Mouse (Mus musculus) liver, embryonic 15.5 days (tissue): ENCODE measurements around the gene Cux2. TPM values are rescaled to one million over a fixed set of nuclear protein-coding genes. Genes with fewer than 3 reads are reported as not detected.

Source experiments
- ATAC-seq: fragments of 200-750 bp; cut with Nextera tagmentation; 2 replicates; pipeline ENCODE4 v1.8.0; 2017; ENCODE audit warnings: moderate number of reproducible peaks, mild to moderate bottlenecking, moderate library complexity; ENCODE audit not compliant: insufficient read depth
- H3K27ac ChIP-seq: fragments of 300-500 bp; sonication (generic); replicated peaks from 2 replicates; pipeline ENCODE4 v1.5.1; 2015; ENCODE audit warnings: mild to moderate bottlenecking, inconsistent platforms
- H3K27me3 ChIP-seq: fragments of 300-500 bp; sonication (generic); 2 replicates; pipeline ENCODE4 v1.6.1; 2015; ENCODE audit warnings: mild to moderate bottlenecking, inconsistent platforms
- H3K36me3 ChIP-seq: fragments of 300-500 bp; sonication (generic); replicated peaks from 2 replicates; pipeline ENCODE4 v1.6.1; 2015; ENCODE audit warnings: moderate library complexity, mild to moderate bottlenecking, inconsistent platforms
- H3K4me1 ChIP-seq: fragments of 300-500 bp; sonication (generic); replicated peaks from 2 replicates; pipeline ENCODE4 v1.6.1; 2015; ENCODE audit warnings: inconsistent platforms
- H3K4me2 ChIP-seq: fragments of 300-500 bp; sonication (generic); 2 replicates; pipeline ENCODE4 v1.6.1; 2015; ENCODE audit warnings: moderate library complexity, mild to moderate bottlenecking, inconsistent platforms
- H3K4me3 ChIP-seq: fragments of 300-500 bp; sonication (generic); replicated peaks from 2 replicates; pipeline ENCODE4 v1.5.1; 2015; ENCODE audit warnings: mild to moderate bottlenecking, inconsistent platforms
- H3K9ac ChIP-seq: fragments of 300-500 bp; sonication (generic); 2 replicates; pipeline ENCODE4 v1.6.1; 2015; ENCODE audit warnings: moderate library complexity, mild to moderate bottlenecking, inconsistent platforms
- H3K9me3 ChIP-seq: fragments of 300-500 bp; sonication (generic); replicated peaks from 2 replicates; pipeline ENCODE4 v1.6.1; 2016; ENCODE audit warnings: inconsistent platforms
- whole genome bisulfite sequencing: fragments of 180-500 bp; shearing (Covaris S2); methylation state at CpG from one replicate; pipeline ENCODE4 v1.1.7; 2015; ENCODE audit warnings: mixed read lengths; ENCODE audit not compliant: insufficient replicate concordance; 5-methylcytosine and 5-hydroxymethylcytosine counted together
- polyA plus RNA-seq: library from polyadenylated mRNA; unstranded; fragments of >200 nt; fragmentation: Nextera tagmentation; extraction: Ambion mirVana; gene quantifications from 2 replicates; pipeline ENCODE4 v1.2.1, GENCODE M21; 2015

Cux2 gene
- polyA plus RNA-seq, 1 experiment from 2014 or later, result 1.8 TPM

- peak within 1 kb of the TSS; percentile 89 for H3K27ac ChIP-seq
- no peaks in the 10 kb centered on the region for H3K9me3 ChIP-seq
- under 1% methylated on average over 35 of the region's 35 CpGs for WGBS
- H3K36me3 ChIP-seq, result no peaks in the 10 kb centered on the region
- H3K4me2 ChIP-seq, result peak within 1 kb of the TSS; percentile 99
- peaks cover 41% of the 10 kb centered on the region for H3K27me3 ChIP-seq
- H3K4me1 ChIP-seq, result peaks cover 81% of the 10 kb centered on the region
- peak; percentile 4; the same call in 1 of the 2 replicates for ATAC-seq
- peak within 1 kb of the TSS; percentile 83 for H3K4me3 ChIP-seq
- H3K9ac ChIP-seq, result peak within 1 kb of the TSS; percentile 83
These were observed 212.2 kb downstream of the Cux2 start, which contains the start of gene Sh2b3 for GRCm38 (mm10) chr5:121837441-121838340. Gene Sh2b3 (minus strand): TSS chr5:121837646.

GRCm38 (mm10) chr5:121836692-121837415 is 213.0 kb downstream of the Cux2 start:
- Histone ChIP-seq H3K27ac (peak overlapping the region; percentile 89), H3K4me3 (peak overlapping the region; percentile 83), H3K27me3 (peaks cover 33% of the 10 kb centered on the region), H3K9ac (peak overlapping the region; percentile 83), H3K9me3 (no peaks in the 10 kb centered on the region), H3K36me3 (no peaks in the 10 kb centered on the region), H3K4me1 (peaks cover 81% of the 10 kb centered on the region), H3K4me2 (peak overlapping the region; percentile 99)
- WGBS, result under 1% methylated on average over 77 of the region's 77 CpGs
- peak; percentile 81 for ATAC-seq

GRCm38 (mm10) chr5:121835949-121836691 is 213.8 kb downstream of the Cux2 start:
- Histone ChIP-seq H3K27me3 (peaks cover 29% of the 10 kb centered on the region), H3K9ac (peak overlapping the region; percentile 83), H3K36me3 (no peaks in the 10 kb centered on the region), H3K4me3 (peak overlapping the region; percentile 83), H3K4me1 (peaks cover 78% of the 10 kb centered on the region), H3K4me2 (peak overlapping the region; percentile 99), H3K9me3 (no peaks in the 10 kb centered on the region), H3K27ac (peak overlapping the region; percentile 89)
- under 1% methylated on average over 51 of the region's 51 CpGs for WGBS
- peak; percentile 10 for ATAC-seq

GRCm38 (mm10) chr5:121834991-121835747 is 214.7 kb downstream of the Cux2 start:
- peak overlapping the region; percentile 99 for H3K4me2 ChIP-seq
- peaks cover 83% of the 10 kb centered on the region for H3K4me1 ChIP-seq
- peak overlapping the region; percentile 83 for H3K4me3 ChIP-seq
- H3K27ac ChIP-seq, result peak overlapping the region; percentile 89
- H3K27me3 ChIP-seq, result peaks cover 29% of the 10 kb centered on the region
- 8% methylated on average over 12 of the region's 12 CpGs for WGBS
- H3K9me3 ChIP-seq, result no peaks in the 10 kb centered on the region
- no peaks in the 10 kb centered on the region for H3K36me3 ChIP-seq
- H3K9ac ChIP-seq, result peak overlapping the region; percentile 83
- ATAC-seq, result no peak

GRCm38 (mm10) chr5:121834241-121834606 is 215.7 kb downstream of the Cux2 start:
- ATAC-seq, result no peak
- Histone ChIP-seq H3K27ac (peak overlapping the region; percentile 61; the same call in 1 of the 2 replicates), H3K9ac (no peak overlapping the region), H3K4me1 (peaks cover 84% of the 10 kb centered on the region), H3K27me3 (peaks cover 23% of the 10 kb centered on the region), H3K4me3 (peak overlapping the region; percentile 83), H3K36me3 (peaks cover 1% of the 10 kb centered on the region; the same call in 1 of the 2 replicates), H3K9me3 (no peaks in the 10 kb centered on the region), H3K4me2 (peak overlapping the region; percentile 99)
- 38% methylated on average over 7 of the region's 7 CpGs for WGBS

GRCm38 (mm10) chr5:121833572-121834240 is 216.2 kb downstream of the Cux2 start:
- H3K36me3 ChIP-seq, result peaks cover 6% of the 10 kb centered on the region
- H3K4me3 ChIP-seq, result peak overlapping the region; percentile 83
- ATAC-seq, result no peak
- peaks cover 18% of the 10 kb centered on the region for H3K27me3 ChIP-seq
- peak overlapping the region; percentile 61 for H3K27ac ChIP-seq
- H3K4me1 ChIP-seq, result peaks cover 81% of the 10 kb centered on the region
- peak overlapping the region; percentile 99 for H3K4me2 ChIP-seq
- no peaks in the 10 kb centered on the region for H3K9me3 ChIP-seq
- WGBS, result 15% methylated on average over 10 of the region's 10 CpGs
- H3K9ac ChIP-seq, result peak overlapping the region; percentile 21; the same call in 1 of the 2 replicates

GRCm38 (mm10) chr5:121833159-121833558 is 216.7 kb downstream of the Cux2 start:
- Histone ChIP-seq H3K27ac (peak overlapping the region; percentile 61), H3K4me3 (peak overlapping the region; percentile 83; the same call in 1 of the 2 replicates), H3K27me3 (peaks cover 13% of the 10 kb centered on the region), H3K4me2 (peak overlapping the region; percentile 99), H3K9me3 (no peaks in the 10 kb centered on the region), H3K36me3 (peaks cover 12% of the 10 kb centered on the region), H3K9ac (no peak overlapping the region; the same call in 1 of the 2 replicates), H3K4me1 (peaks cover 79% of the 10 kb centered on the region)
- WGBS, result 66% methylated on average over 2 of the region's 2 CpGs
- no peak for ATAC-seq

GRCm38 (mm10) chr5:121832376-121833155 is 217.3 kb downstream of the Cux2 start:
- Histone ChIP-seq H3K27ac (0 out of 2 replicates have a peak overlapping the region, but pooled peaks have one; percentile 61), H3K4me2 (peak overlapping the region; percentile 99; the same call in 1 of the 2 replicates), H3K9ac (no peak overlapping the region), H3K4me1 (peaks cover 73% of the 10 kb centered on the region), H3K4me3 (no peak overlapping the region), H3K9me3 (no peaks in the 10 kb centered on the region), H3K27me3 (peaks cover 7% of the 10 kb centered on the region), H3K36me3 (peaks cover 18% of the 10 kb centered on the region)
- ATAC-seq, result no peak
- WGBS, result 54% methylated on average over 6 of the region's 6 CpGs

- Histone ChIP-seq H3K9ac (no peak overlapping the region), H3K4me2 (no peak overlapping the region), H3K9me3 (no peaks in the 10 kb centered on the region), H3K4me3 (no peak overlapping the region), H3K27ac (no peak overlapping the region), H3K4me1 (peaks cover 58% of the 10 kb centered on the region), H3K36me3 (peaks cover 32% of the 10 kb centered on the region), H3K27me3 (no peaks in the 10 kb centered on the region)
- 78% methylated on average over 6 of the region's 6 CpGs for WGBS
- no peak for ATAC-seq
These were observed 218.8 kb downstream of the Cux2 start for GRCm38 (mm10) chr5:121831002-121831601.
